Mouse (Mus musculus): ENCODE measurements at regions not wholly inside any gene's neighbourhood (a gene's known extent, or its start where the extent isn't known, plus 50 kb on each side); places are given as distances from the start of the nearest gene placed in this dataset.

GRCm38 (mm10) chr9:86061230-86061629, 219.1 kb downstream of the Tpbg start:
- H3K4me1 ChIP-seq (ENCODE audit: control insufficient read depth, insufficient read depth, low read length) = no peaks in the 10 kb centered on the region
- H3K27ac ChIP-seq (ENCODE audit: insufficient read depth, low read length) = no peak overlapping the region
- TF ChIP-seq CTCF (IDR thresholded peaks at IDR 0.05; ENCODE audit: extremely low read depth, insufficient read depth, low read length) = no peak
- no peak for TF ChIP-seq POLR2A (IDR thresholded peaks at IDR 0.05; ENCODE audit: extremely low read depth, insufficient read depth, low read length)
- H3K4me3 ChIP-seq (ENCODE audit: insufficient read depth, low read length) = no peak overlapping the region

- no peaks in the 10 kb centered on the region for H3K4me1 ChIP-seq (ENCODE audit: control insufficient read depth, insufficient read depth, low read length)
- H3K4me3 ChIP-seq (ENCODE audit: insufficient read depth, low read length) = no peak overlapping the region
- H3K27ac ChIP-seq (ENCODE audit: insufficient read depth, low read length) = no peak overlapping the region
- TF ChIP-seq POLR2A (IDR thresholded peaks at IDR 0.05; ENCODE audit: extremely low read depth, insufficient read depth, low read length) (no peak), CTCF (IDR thresholded peaks at IDR 0.05; ENCODE audit: extremely low read depth, insufficient read depth, low read length) (no peak)
Observed at GRCm38 (mm10) chr9:86079275-86079674, 237.1 kb downstream of the Tpbg start.

- Histone ChIP-seq H3K4me1 (ENCODE audit: control insufficient read depth, insufficient read depth, low read length) (no peaks in the 10 kb centered on the region), H3K4me3 (ENCODE audit: insufficient read depth, low read length) (no peak overlapping the region), H3K27ac (ENCODE audit: insufficient read depth, low read length) (no peak overlapping the region)
- TF ChIP-seq CTCF (IDR thresholded peaks at IDR 0.05; ENCODE audit: extremely low read depth, insufficient read depth, low read length) = no peak
Observed at GRCm38 (mm10) chr9:86081873-86082272, 239.7 kb downstream of the Tpbg start.

DNA sequence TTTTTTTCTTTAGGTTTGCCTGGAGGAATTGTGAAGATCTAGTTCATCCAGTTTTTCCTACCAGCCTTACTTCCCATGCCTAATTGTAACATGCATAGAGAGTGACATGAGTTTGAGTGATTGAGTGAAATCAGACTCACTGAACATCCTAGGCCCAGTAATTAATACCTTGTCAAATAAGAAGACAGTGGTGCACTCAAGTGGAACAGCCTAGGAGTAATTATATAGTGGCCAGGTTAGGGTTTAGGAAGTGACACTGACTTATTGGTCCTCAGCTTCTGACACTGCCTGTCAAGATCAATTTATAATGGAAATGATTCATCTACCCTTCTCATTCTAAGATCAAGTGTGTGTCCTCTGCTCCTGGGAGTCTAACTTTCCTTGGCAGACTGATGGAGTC, 250.8 kb downstream of the Tpbg start:
- TF ChIP-seq POLR2A (IDR thresholded peaks at IDR 0.05; ENCODE audit: extremely low read depth, insufficient read depth, low read length) (no peak), CTCF (IDR thresholded peaks at IDR 0.05; ENCODE audit: extremely low read depth, insufficient read depth, low read length) (no peak)
- no peak overlapping the region for H3K4me3 ChIP-seq (ENCODE audit: insufficient read depth, low read length)
- no peak overlapping the region for H3K27ac ChIP-seq (ENCODE audit: insufficient read depth, low read length)
- no peaks in the 10 kb centered on the region for H3K4me1 ChIP-seq (ENCODE audit: control insufficient read depth, insufficient read depth, low read length)

DNA sequence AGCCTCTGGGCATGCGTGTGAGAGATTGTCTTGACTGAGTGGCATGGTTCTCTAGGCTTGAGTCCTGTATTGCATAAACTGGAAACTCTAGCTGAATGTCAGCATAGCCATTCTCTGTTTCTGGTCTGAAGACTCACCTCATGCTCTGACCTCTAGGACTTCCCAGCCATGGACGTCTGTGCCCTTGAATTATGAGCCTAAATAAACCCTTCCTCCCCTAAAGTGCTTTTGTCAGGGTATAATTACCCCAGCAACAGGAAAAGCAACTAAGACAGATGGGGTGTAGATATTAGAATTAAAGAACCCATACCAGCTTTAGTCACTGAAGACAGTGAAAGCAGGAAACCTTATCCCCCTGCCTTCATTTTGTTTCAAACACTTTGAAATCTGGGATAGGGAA, 253.3 kb downstream of the Tpbg start:
- no peak for TF ChIP-seq POLR2A (IDR thresholded peaks at IDR 0.05; ENCODE audit: extremely low read depth, insufficient read depth, low read length)
- TF ChIP-seq CTCF (IDR thresholded peaks at IDR 0.05; ENCODE audit: extremely low read depth, insufficient read depth, low read length) = no peak

DNA sequence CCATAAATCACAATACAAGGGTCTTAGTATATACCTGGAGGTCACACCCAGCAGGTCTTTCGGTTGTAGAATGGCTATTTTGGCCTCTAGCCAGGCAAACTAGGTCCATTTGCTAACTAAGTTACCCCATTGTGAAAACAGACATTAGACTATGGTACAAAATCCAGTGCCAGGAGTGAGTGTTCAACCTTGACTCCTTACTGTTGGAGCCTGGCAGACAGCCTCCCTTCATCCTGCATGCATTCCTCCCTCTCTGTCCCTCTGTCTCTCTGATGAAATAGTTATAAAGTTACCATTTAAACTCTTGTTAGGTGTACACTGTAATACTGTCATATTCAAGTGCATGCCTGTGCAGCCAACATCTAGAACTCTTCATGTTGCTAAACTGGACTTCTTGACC, 254.1 kb downstream of the Tpbg start:
- no peak for TF ChIP-seq CTCF (IDR thresholded peaks at IDR 0.05; ENCODE audit: extremely low read depth, insufficient read depth, low read length)
- TF ChIP-seq POLR2A (IDR thresholded peaks at IDR 0.05; ENCODE audit: extremely low read depth, insufficient read depth, low read length) = no peak
- H3K4me1 ChIP-seq (ENCODE audit: control insufficient read depth, insufficient read depth, low read length) = no peaks in the 10 kb centered on the region; the same call in 1 of the 2 replicates
- no peak overlapping the region for H3K27ac ChIP-seq (ENCODE audit: insufficient read depth, low read length)
- H3K4me3 ChIP-seq (ENCODE audit: insufficient read depth, low read length) = no peak overlapping the region

More for the DNA sequence above, 253.3 kb downstream of the Tpbg start:
- Histone ChIP-seq H3K27ac (ENCODE audit: insufficient read depth, low read length) (no peak overlapping the region), H3K4me3 (ENCODE audit: insufficient read depth, low read length) (no peak overlapping the region), H3K4me1 (ENCODE audit: control insufficient read depth, insufficient read depth, low read length) (no peaks in the 10 kb centered on the region; the same call in 1 of the 2 replicates)

- Histone ChIP-seq H3K4me3 (ENCODE audit: insufficient read depth, low read length) (no peak overlapping the region), H3K4me1 (ENCODE audit: control insufficient read depth, insufficient read depth, low read length) (no peaks in the 10 kb centered on the region; the same call in 1 of the 2 replicates), H3K27ac (ENCODE audit: insufficient read depth, low read length) (no peak overlapping the region)
- TF ChIP-seq POLR2A (IDR thresholded peaks at IDR 0.05; ENCODE audit: extremely low read depth, insufficient read depth, low read length) (no peak), CTCF (IDR thresholded peaks at IDR 0.05; ENCODE audit: extremely low read depth, insufficient read depth, low read length) (no peak)
Observed at GRCm38 (mm10) chr9:86099325-86099724, 257.1 kb downstream of the Tpbg start.

- no peaks in the 10 kb centered on the region; the same call in 1 of the 2 replicates for H3K4me1 ChIP-seq (ENCODE audit: control insufficient read depth, insufficient read depth, low read length)
- TF ChIP-seq CTCF (IDR thresholded peaks at IDR 0.05; ENCODE audit: extremely low read depth, insufficient read depth, low read length) (no peak), POLR2A (IDR thresholded peaks at IDR 0.05; ENCODE audit: extremely low read depth, insufficient read depth, low read length) (no peak)
- no peak overlapping the region for H3K4me3 ChIP-seq (ENCODE audit: insufficient read depth, low read length)
- no peak overlapping the region; the same call in 1 of the 2 replicates for H3K27ac ChIP-seq (ENCODE audit: insufficient read depth, low read length)
Observed at GRCm38 (mm10) chr9:86101360-86102086, 259.3 kb downstream of the Tpbg start.

GRCm38 (mm10) chr9:86103607-86104006, 261.4 kb downstream of the Tpbg start:
- Histone ChIP-seq H3K4me1 (ENCODE audit: control insufficient read depth, insufficient read depth, low read length) (no peaks in the 10 kb centered on the region; the same call in 1 of the 2 replicates), H3K4me3 (ENCODE audit: insufficient read depth, low read length) (no peak overlapping the region), H3K27ac (ENCODE audit: insufficient read depth, low read length) (no peak overlapping the region)
- TF ChIP-seq POLR2A (IDR thresholded peaks at IDR 0.05; ENCODE audit: extremely low read depth, insufficient read depth, low read length) (no peak), CTCF (IDR thresholded peaks at IDR 0.05; ENCODE audit: extremely low read depth, insufficient read depth, low read length) (no peak)

DNA sequence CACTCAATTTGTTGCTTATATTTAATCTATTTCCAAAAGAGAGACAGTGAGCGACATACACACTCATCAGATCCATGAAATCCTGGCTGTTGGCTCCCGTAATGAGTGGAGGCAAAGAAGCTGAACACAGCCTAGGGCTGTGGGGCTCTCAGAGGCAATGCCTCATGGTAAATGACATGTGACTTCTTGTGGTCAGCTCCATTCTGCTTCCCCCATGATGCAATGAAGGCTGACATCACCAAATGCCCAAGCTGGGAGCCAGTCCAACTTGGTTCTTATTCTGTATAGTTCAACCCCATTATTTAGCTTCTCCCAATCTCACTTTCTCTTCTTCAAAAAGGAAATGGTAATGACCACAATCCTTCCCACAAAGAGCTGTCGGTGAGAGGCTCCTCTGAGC, 262.5 kb downstream of the Tpbg start:
- Histone ChIP-seq H3K4me1 (ENCODE audit: control insufficient read depth, insufficient read depth, low read length) (no peaks in the 10 kb centered on the region; the same call in 1 of the 2 replicates), H3K4me3 (ENCODE audit: insufficient read depth, low read length) (no peak overlapping the region), H3K27ac (ENCODE audit: insufficient read depth, low read length) (no peak overlapping the region)
- TF ChIP-seq CTCF (IDR thresholded peaks at IDR 0.05; ENCODE audit: extremely low read depth, insufficient read depth, low read length) (no peak), POLR2A (IDR thresholded peaks at IDR 0.05; ENCODE audit: extremely low read depth, insufficient read depth, low read length) (no peak)
